Mouse (Mus musculus) brain, embryonic 14.5 days (tissue): Measurements from ENCODE around the gene 1700029H14Rik.

ENCODE experiments used
- CTCF ChIP-seq: fragments of 200-500 bp; IDR thresholded peaks from 2 replicates; pipeline ENCODE4 v1.5.1; 2012; ENCODE audit warnings: inconsistent platforms, mild to moderate bottlenecking, moderate library complexity, borderline replicate concordance; ENCODE audit not compliant: insufficient read depth, insufficient read length; ENCODE audit errors: extremely low read depth
- POLR2A ChIP-seq: fragments of 200-500 bp; IDR thresholded peaks from 2 replicates; pipeline ENCODE4 v1.6.1; 2012; ENCODE audit warnings: mild to moderate bottlenecking, inconsistent platforms, borderline replicate concordance; ENCODE audit not compliant: poor library complexity, insufficient read depth, insufficient read length, severe bottlenecking; ENCODE audit errors: extremely low read depth

DNA sequence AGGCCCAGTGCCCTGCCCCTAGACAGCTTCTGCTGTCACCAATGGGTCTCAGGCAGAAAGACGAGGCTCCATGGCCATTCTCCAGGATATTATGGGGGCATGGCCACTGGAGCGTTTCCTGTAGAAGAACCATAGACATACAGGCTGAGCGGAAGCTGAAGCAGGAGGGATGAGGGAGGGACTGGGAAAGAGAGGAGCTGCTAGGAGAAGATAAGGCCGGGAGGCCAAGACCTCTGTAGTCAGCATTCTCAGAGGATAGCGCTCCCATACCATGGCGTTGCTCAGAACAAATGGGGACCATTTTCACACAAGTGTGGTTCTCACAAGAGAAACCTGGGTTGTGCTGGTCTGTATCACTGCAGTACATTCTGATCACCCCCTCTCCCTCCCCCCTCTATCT is 26.8 kb upstream of the 1700029H14Rik start:
- no peak for TF ChIP-seq CTCF
- no peak for TF ChIP-seq POLR2A
